Mouse (Mus musculus): ENCODE results near the gene Syt5. TPM values are rescaled to one million over a fixed set of nuclear protein-coding genes. Genes with fewer than 3 reads are reported as not detected.

Gene Syt5
- polyA plus RNA-seq, 1 experiment from 2014 or later, result 34.6 TPM

GRCm38 (mm10) chr7:4518487-4518886, 28.9 kb downstream of the Syt5 start:
- no peak overlapping the region for H3K4me2 ChIP-seq
- peaks cover 32% of the 10 kb centered on the region for H3K4me1 ChIP-seq
- no peak for ATAC-seq (ENCODE audit: low FRiP score)
- WGBS, result 93% methylated on average over 1 of the region's 1 CpGs
- H3K9me3 ChIP-seq, result no peaks in the 10 kb centered on the region
- H3K9ac ChIP-seq, result no peak overlapping the region
- peaks cover 22% of the 10 kb centered on the region for H3K27me3 ChIP-seq
- H3K27ac ChIP-seq, result no peak overlapping the region
- no peak overlapping the region for H3K4me3 ChIP-seq (replicated peaks)
- no peaks in the 10 kb centered on the region for H3K36me3 ChIP-seq (replicated peaks)

DNA sequence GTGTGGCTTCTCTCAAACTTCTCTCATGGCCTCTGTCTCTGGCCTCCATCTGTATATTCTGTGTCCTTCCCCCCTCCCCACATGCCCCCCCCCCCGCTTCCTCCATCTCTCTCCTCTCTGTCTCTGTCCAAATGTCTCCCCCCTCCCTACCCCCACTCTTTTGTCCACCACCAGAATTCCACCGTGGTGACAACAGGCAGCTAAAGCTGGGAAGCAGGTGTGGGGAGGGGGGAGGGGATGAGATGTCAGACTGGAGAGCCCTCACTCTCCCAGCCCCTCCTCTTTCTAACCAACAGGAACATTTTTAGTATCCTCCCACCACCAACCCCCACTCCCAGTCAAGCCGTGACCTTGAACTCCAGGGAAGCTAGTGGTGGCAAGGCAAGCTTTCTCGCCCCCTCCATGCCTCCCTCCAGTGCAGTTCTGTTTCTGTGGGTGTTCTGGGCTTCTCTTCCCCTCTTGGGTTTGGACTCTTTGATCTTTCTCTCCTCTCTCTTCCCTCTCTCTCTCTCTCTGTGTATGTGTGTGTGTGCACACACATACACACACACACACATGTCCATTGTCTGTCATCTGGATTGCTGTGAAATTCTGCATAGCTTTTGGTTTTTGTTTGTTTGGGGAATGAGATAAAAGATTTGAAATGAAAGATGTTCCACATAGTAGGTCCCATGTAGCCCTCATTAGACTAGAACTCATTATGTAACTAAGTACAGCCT, 30.9 kb downstream of the Syt5 start, which contains the start of gene Tnnt1:
Gene Tnnt1, minus strand, starts transcription at position 51 of the 719 bp plus-strand sequence.
- Histone ChIP-seq H3K9ac (no peak within 1 kb of the TSS), H3K4me2 (no peak within 1 kb of the TSS), H3K4me3 (replicated peaks) (no peak within 1 kb of the TSS), H3K9me3 (no peaks in the 10 kb centered on the region), H3K27ac (no peak within 1 kb of the TSS), H3K4me1 (peaks cover 32% of the 10 kb centered on the region), H3K36me3 (replicated peaks) (no peaks in the 10 kb centered on the region), H3K27me3 (peaks cover 14% of the 10 kb centered on the region)
- peak; percentile 47; the same call in 1 of the 2 replicates for ATAC-seq (ENCODE audit: low FRiP score)
- WGBS, result 16% methylated on average over 3 of the region's 4 CpGs

DNA sequence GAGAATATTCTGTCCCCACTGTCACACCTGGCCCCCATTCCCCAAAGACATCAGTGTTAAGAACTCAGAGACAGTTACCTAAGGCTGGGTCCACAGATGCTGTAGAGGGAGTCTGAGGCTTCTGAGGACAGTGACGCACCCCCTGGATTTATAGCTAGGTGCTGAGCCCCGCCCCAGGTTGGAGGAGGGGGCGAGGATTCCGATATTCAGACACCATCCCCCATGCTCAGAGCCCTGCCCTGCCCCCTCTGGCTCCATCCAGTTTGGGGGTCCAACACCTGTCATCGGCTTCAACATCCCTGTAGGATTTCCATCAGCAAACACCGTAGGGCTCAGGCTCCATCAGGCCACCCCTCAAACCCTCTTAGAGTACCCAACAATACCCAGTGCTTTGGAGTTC, 31.5 kb downstream of the Syt5 start:
- H3K4me3 ChIP-seq (replicated peaks), result no peak overlapping the region
- H3K27ac ChIP-seq, result no peak overlapping the region
- peaks cover 28% of the 10 kb centered on the region for H3K4me1 ChIP-seq
- H3K27me3 ChIP-seq, result peaks cover 9% of the 10 kb centered on the region
- no peaks in the 10 kb centered on the region for H3K9me3 ChIP-seq
- no peaks in the 10 kb centered on the region for H3K36me3 ChIP-seq (replicated peaks)
- WGBS, result 52% methylated on average over 6 of the region's 6 CpGs
- ATAC-seq (ENCODE audit: low FRiP score), result no peak
- no peak overlapping the region for H3K9ac ChIP-seq
- no peak overlapping the region for H3K4me2 ChIP-seq

- H3K36me3 ChIP-seq (replicated peaks), result no peaks in the 10 kb centered on the region
- no peak overlapping the region for H3K9ac ChIP-seq
- peaks cover 37% of the 10 kb centered on the region for H3K4me1 ChIP-seq
- no peak overlapping the region for H3K4me3 ChIP-seq (replicated peaks)
- ATAC-seq (ENCODE audit: low FRiP score), result no peak
- H3K9me3 ChIP-seq, result no peaks in the 10 kb centered on the region
- no peak overlapping the region for H3K4me2 ChIP-seq
- 51% methylated on average over 6 of the region's 6 CpGs for WGBS
- H3K27me3 ChIP-seq, result peaks cover 4% of the 10 kb centered on the region; the same call in 1 of the 2 replicates
- no peak overlapping the region for H3K27ac ChIP-seq
These were observed 33.3 kb downstream of the Syt5 start for GRCm38 (mm10) chr7:4513829-4514712.

- H3K27me3 ChIP-seq, result peaks cover 11% of the 10 kb centered on the region; the same call in 1 of the 2 replicates
- H3K9ac ChIP-seq, result no peak overlapping the region
- no peak overlapping the region for H3K4me2 ChIP-seq
- H3K4me3 ChIP-seq (replicated peaks), result no peak overlapping the region
- H3K27ac ChIP-seq, result no peak overlapping the region
- ATAC-seq (ENCODE audit: low FRiP score), result no peak
- no peaks in the 10 kb centered on the region for H3K36me3 ChIP-seq (replicated peaks)
- peaks cover 37% of the 10 kb centered on the region for H3K4me1 ChIP-seq
- WGBS, result 42% methylated on average over 13 of the region's 13 CpGs
- no peaks in the 10 kb centered on the region for H3K9me3 ChIP-seq
These were observed 34.1 kb downstream of the Syt5 start for GRCm38 (mm10) chr7:4513236-4513635.

DNA sequence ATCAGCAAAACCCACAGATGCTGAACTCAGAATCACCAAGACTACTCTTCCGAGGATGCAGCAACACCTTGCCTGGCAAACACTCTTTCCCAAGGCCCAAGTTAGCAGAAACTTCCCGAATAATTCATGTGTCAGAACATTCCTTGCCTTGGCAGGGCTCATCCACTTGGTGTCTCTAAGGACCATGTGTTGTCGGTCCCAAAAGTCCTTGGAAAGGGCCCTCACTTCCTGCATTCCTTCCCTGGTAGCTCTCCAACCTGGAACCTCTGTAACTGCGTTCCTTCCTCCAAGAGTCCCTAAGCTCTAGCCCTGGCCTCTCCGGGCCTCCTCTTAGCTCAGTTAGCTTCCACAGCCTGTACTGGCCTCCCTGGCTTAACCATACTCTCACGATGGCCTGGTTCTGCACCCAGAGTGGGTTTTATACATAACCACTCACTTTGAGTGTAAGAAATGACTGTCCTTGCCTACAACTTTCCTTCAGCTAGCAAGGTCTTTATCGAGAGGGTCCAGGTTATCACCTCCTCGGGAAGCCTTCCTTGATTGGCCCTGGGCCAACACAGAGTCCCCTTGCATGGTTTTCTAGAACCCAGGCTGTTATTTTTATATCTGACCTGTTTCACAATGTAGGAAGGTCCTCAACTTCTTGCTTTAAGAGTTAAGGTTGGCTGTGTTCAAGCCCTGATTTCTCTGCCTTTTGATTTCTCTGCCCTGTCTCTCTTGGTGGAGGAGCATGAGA, 35.7 kb downstream of the Syt5 start:
- no peak overlapping the region for H3K4me3 ChIP-seq (replicated peaks)
- H3K27me3 ChIP-seq, result peaks cover 11% of the 10 kb centered on the region; the same call in 1 of the 2 replicates
- H3K9me3 ChIP-seq, result no peaks in the 10 kb centered on the region
- no peak for ATAC-seq (ENCODE audit: low FRiP score)
- H3K4me2 ChIP-seq, result no peak overlapping the region
- WGBS, result 83% methylated on average over 8 of the region's 8 CpGs
- H3K4me1 ChIP-seq, result peaks cover 35% of the 10 kb centered on the region
- H3K27ac ChIP-seq, result no peak overlapping the region
- H3K9ac ChIP-seq, result no peak overlapping the region
- H3K36me3 ChIP-seq (replicated peaks), result no peaks in the 10 kb centered on the region

DNA sequence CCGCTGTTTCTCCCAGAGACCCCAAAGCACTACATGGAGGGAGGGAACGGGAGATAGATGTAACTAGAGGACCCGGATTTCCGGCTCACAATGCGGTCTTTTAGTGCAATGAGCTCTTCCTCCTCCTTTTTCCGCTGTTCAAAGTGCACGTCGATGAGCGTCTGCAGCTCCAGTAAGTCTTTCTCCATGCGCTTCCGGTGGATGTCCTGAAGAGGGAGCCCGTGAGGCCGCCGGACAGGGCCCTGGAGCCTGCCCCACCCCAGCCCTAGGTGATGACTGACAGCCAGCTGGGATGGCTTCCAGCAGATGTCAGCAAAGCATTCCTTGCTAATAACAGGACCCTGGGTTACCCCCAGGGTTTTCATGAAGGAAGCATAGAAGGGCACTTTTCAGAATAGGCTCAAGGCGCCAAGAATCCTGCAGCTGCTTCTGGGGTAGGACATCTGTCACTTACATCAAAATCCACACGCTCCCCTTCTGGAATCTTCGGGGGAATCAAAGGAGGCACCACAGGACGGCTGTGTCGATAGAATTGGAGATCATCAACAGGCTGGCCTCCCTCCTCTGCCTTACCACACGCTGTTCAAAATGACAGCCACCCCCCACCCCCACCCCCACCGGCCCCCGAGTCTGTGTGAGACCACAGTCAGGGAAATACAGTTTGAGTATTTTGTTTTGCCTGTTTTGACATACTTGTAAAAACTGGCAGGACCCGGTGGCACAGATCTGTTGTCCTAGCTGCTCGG, 37.3 kb downstream of the Syt5 start:
- Histone ChIP-seq H3K27me3 (peaks cover 11% of the 10 kb centered on the region; the same call in 1 of the 2 replicates), H3K9me3 (no peaks in the 10 kb centered on the region), H3K9ac (no peak overlapping the region), H3K4me3 (replicated peaks) (no peak overlapping the region), H3K27ac (0 out of 2 replicates have a peak overlapping the region, but pooled peaks have one; percentile 56), H3K36me3 (replicated peaks) (no peaks in the 10 kb centered on the region), H3K4me1 (peaks cover 24% of the 10 kb centered on the region), H3K4me2 (0 out of 2 replicates have a peak overlapping the region, but pooled peaks have one; percentile 13)
- peak; percentile 77 for ATAC-seq (ENCODE audit: low FRiP score)
- WGBS, result 17% methylated on average over 24 of the region's 24 CpGs

DNA sequence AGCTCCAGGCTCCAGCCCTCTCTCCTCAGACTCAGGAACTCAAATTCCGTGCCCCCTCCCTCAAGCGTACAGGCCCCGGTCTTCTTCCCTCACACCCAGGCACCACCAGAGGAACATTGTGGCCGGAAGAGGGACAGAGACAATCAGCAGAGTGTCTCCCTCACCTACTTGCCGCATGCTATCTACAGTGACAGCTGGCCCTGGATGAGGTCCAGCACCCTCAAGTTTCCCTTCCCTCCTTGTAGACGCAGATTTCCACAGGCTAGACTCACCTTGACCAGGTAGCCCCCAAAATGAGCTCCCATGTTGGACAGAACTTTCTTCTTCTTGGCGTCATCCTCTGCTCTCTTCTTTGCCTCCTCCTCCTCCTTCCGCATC, 38.6 kb downstream of the Syt5 start:
- Histone ChIP-seq H3K4me1 (peaks cover 14% of the 10 kb centered on the region), H3K27me3 (peaks cover 11% of the 10 kb centered on the region; the same call in 1 of the 2 replicates), H3K9ac (no peak overlapping the region), H3K27ac (no peak overlapping the region), H3K4me2 (no peak overlapping the region), H3K4me3 (replicated peaks) (no peak overlapping the region), H3K9me3 (no peaks in the 10 kb centered on the region), H3K36me3 (replicated peaks) (no peaks in the 10 kb centered on the region)
- ATAC-seq (ENCODE audit: low FRiP score), result no peak
- 91% methylated on average over 8 of the region's 8 CpGs for WGBS

- WGBS, result 75% methylated on average over 30 of the region's 32 CpGs
- Histone ChIP-seq H3K4me1 (peaks cover 14% of the 10 kb centered on the region), H3K27ac (no peak overlapping the region), H3K9ac (no peak overlapping the region), H3K4me3 (replicated peaks) (no peak overlapping the region), H3K36me3 (replicated peaks) (no peaks in the 10 kb centered on the region), H3K4me2 (no peak overlapping the region), H3K9me3 (no peaks in the 10 kb centered on the region), H3K27me3 (peaks cover 11% of the 10 kb centered on the region; the same call in 1 of the 2 replicates)
- no peak for ATAC-seq (ENCODE audit: low FRiP score)
These were observed 39.1 kb downstream of the Syt5 start for GRCm38 (mm10) chr7:4508062-4508738.

- no peak overlapping the region for H3K4me2 ChIP-seq
- no peak overlapping the region for H3K4me3 ChIP-seq (replicated peaks)
- no peak overlapping the region for H3K27ac ChIP-seq
- H3K9ac ChIP-seq, result no peak overlapping the region
- no peak for ATAC-seq (ENCODE audit: low FRiP score)
- peaks cover 17% of the 10 kb centered on the region for H3K4me1 ChIP-seq
- WGBS, result 67% methylated on average over 3 of the region's 4 CpGs
- peaks cover 11% of the 10 kb centered on the region; the same call in 1 of the 2 replicates for H3K27me3 ChIP-seq
- H3K36me3 ChIP-seq (replicated peaks), result no peaks in the 10 kb centered on the region
- no peaks in the 10 kb centered on the region for H3K9me3 ChIP-seq
These were observed 40.1 kb downstream of the Syt5 start for GRCm38 (mm10) chr7:4507220-4507619.
